Mouse (Mus musculus) kidney, adult 2 months (tissue): ENCODE measurements around the gene Fcgr3.

Experiments used
- CTCF ChIP-seq: fragments of 200-500 bp; conservative IDR thresholded peaks from 2 replicates; pipeline ENCODE4 v1.5.1; 2011; ENCODE audit warnings: low read depth, mild to moderate bottlenecking, control low read depth, low read length, moderate library complexity, mixed read lengths; ENCODE audit not compliant: insufficient read depth, insufficient read length
- POLR2A ChIP-seq: fragments of 200-500 bp; IDR thresholded peaks from one replicate; pipeline ENCODE4 v1.6.1; 2011; ENCODE audit warnings: low read depth, low read length, control low read depth

DNA sequence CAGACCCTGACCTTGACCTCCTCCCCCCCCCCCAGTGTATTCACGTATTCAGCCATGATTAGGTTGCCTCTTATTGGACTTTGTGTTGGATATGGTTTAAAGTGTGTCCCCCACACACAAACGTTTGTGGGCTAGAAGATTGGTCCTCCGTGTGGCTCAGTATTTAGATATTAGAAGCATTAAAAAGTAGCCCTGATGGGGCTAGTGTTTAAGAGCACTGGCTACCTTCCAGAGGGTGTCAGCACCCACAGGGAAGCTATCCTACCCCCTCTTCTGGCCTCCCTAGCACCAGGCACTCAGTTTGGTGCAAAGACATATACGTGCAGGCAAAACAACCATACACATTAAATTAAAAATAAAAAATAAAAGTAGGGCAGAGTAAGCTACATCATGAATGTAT is 48.3 kb upstream of the Fcgr3 start:
- TF ChIP-seq POLR2A (no peak), CTCF (no peak)
